ENCODE assay signal across 17 mouse cellular contexts in genomic region chr19:53575296-53576010, GRCm38 (mm10). TPM values are rescaled to one million over a fixed set of nuclear protein-coding genes. Genes with fewer than 3 reads are reported as not detected.
DNase-seq lines count a peak whose midpoint lies in the region; ATAC-seq and TF ChIP-seq lines count a peak whose summit lies in the region.
"Had no signal": no experiment of that assay in that cellular context is flagged by ENCODE, and none has a peak within 500 bp of the region (broad histone marks: within the 10 kb centered on the region; RNA-seq: fewer than 3 reads in every experiment).

No protein-coding gene starts in this region.

- peak overlapping the region; percentile 42 for H3K4me2 ChIP-seq in heart, embryonic 15.5 days
- no peak overlapping the region for H3K4me2 ChIP-seq in lung, embryonic 14.5 days
- H3K4me2 ChIP-seq: forebrain, embryonic 12.5 days; liver, embryonic 13.5 days; midbrain, embryonic 15.5 days had no signal

- H3K79me2 ChIP-seq in MEL (ENCODE audit: control insufficient read depth, insufficient read depth, low read length, poor library complexity), result no peaks in the 10 kb centered on the region

- TF ChIP-seq POLR2A in MEL (IDR thresholded peaks at IDR 0.05; ENCODE audit: control insufficient read depth in 1 of 2, insufficient read depth in 1 of 2, low read depth in 1 of 2, low read length in 2 of 2, poor library complexity in 1 of 2), result no peak

- no peak for TF ChIP-seq EP300 in MEL (IDR thresholded peaks at IDR 0.05; ENCODE audit: low read depth in 1 of 2, low read length in 2 of 2)

- no peak overlapping the region for H3K4me3 ChIP-seq in heart, embryonic 15.5 days
- no peak overlapping the region for H3K4me3 ChIP-seq in lung, embryonic 14.5 days (ENCODE audit: low read depth, low read length)
- no peak overlapping the region for H3K4me3 ChIP-seq in MEL (ENCODE audit: control insufficient read depth in 1 of 2, insufficient read depth in 1 of 2, low read depth in 2 of 2, low read length in 2 of 2)
- H3K4me3 ChIP-seq: forebrain, embryonic 12.5 days; liver, embryonic 13.5 days; midbrain, embryonic 15.5 days had no signal

- no peaks in the 10 kb centered on the region for H3K9me3 ChIP-seq in heart, embryonic 15.5 days (replicated peaks)
- H3K9me3 ChIP-seq in lung, embryonic 14.5 days (ENCODE audit: low read depth, low read length), result no peaks in the 10 kb centered on the region
- no peaks in the 10 kb centered on the region for H3K9me3 ChIP-seq in MEL (replicated peaks; ENCODE audit: insufficient read depth, low read length)
- H3K9me3 ChIP-seq: forebrain, embryonic 12.5 days; liver, embryonic 13.5 days; midbrain, embryonic 15.5 days had no signal

- no peak for TF ChIP-seq RAD21 in MEL (IDR thresholded peaks at IDR 0.05; ENCODE audit: low read depth, low read length)

- no peak for DNase-seq in heart, adult 18-20 months
- DNase-seq in lung, embryonic 14.5 days, result peak; percentile 32
- no peak for DNase-seq in lung, postnatal 10 days
- DNase-seq in ES-CJ7 (ENCODE audit: low read depth, low spot score) (peak; percentile 34), MEL (ENCODE audit: low read depth, low spot score) (peak; percentile 33)
- DNase-seq in embryo, embryonic 10.5 days (ENCODE audit: low spot score), result no peak
- DNase-seq: adrenal gland, adult 2 months; cerebellum, adult 11 months; cerebellum, postnatal 14 days; gastrocnemius, postnatal 25 days; layer of hippocampus, postnatal 36 days; liver, embryonic 13.5 days; thymus, postnatal 14 days had no signal

- no peak for TF ChIP-seq CTCF in lung, embryonic 14.5 days (IDR thresholded peaks at IDR 0.05; ENCODE audit: low read depth)
- no peak for TF ChIP-seq CTCF in MEL (IDR thresholded peaks at IDR 0.05 in 2 of 3, conservative IDR thresholded peaks at IDR 0.05 in 1 of 3; ENCODE audit: control insufficient read depth in 1 of 3, insufficient read depth in 1 of 3, low read depth in 2 of 3, low read length in 3 of 3, poor library complexity in 1 of 3, severe bottlenecking in 1 of 3)

- H3K9ac ChIP-seq in heart, embryonic 15.5 days, result no peak overlapping the region
- no peak overlapping the region for H3K9ac ChIP-seq in lung, embryonic 14.5 days
- H3K9ac ChIP-seq in MEL (ENCODE audit: control insufficient read depth, low read depth, low read length, poor library complexity, severe bottlenecking), result no peak overlapping the region
- H3K9ac ChIP-seq: forebrain, embryonic 12.5 days; liver, embryonic 13.5 days; midbrain, embryonic 15.5 days had no signal

- H3K27ac ChIP-seq in heart, embryonic 15.5 days, result peak overlapping the region; percentile 48
- H3K27ac ChIP-seq in lung, embryonic 14.5 days (ENCODE audit: low read depth), result no peak overlapping the region
- H3K27ac ChIP-seq in MEL (ENCODE audit: control insufficient read depth, low read depth, low read length), result no peak overlapping the region
- H3K27ac ChIP-seq: forebrain, embryonic 12.5 days; liver, embryonic 13.5 days; midbrain, embryonic 15.5 days had no signal

- H3K27me3 ChIP-seq in heart, embryonic 15.5 days, result no peaks in the 10 kb centered on the region
- H3K27me3 ChIP-seq in lung, embryonic 14.5 days (ENCODE audit: insufficient read depth, low read length), result no peaks in the 10 kb centered on the region
- H3K27me3 ChIP-seq in MEL (ENCODE audit: control insufficient read depth in 1 of 2, insufficient read depth in 2 of 2, low read length in 2 of 2), result peaks cover 15 to 17% of the 10 kb centered on the region in 2 experiments
- H3K27me3 ChIP-seq: forebrain, embryonic 12.5 days; liver, embryonic 13.5 days; midbrain, embryonic 15.5 days had no signal

- peaks cover 41% of the 10 kb centered on the region for H3K4me1 ChIP-seq in heart, embryonic 15.5 days (replicated peaks)
- 0 out of 2 replicates have a peak, but pooled peaks cover 5% of the 10 kb centered on the region for H3K4me1 ChIP-seq in lung, embryonic 14.5 days (ENCODE audit: insufficient read depth)
- peaks cover 0 to 8% of the 10 kb centered on the region in 2 experiments; a peak in 1 of 4 replicates for H3K4me1 ChIP-seq in MEL (ENCODE audit: control insufficient read depth in 1 of 2, insufficient read depth in 2 of 2, low read length in 2 of 2)

- ATAC-seq in heart, embryonic 15.5 days (replicated peaks; ENCODE audit: insufficient number of reproducible peaks, insufficient read depth, low FRiP score, low read depth), result no peak
- no peak; the same call in 1 of the 2 replicates for ATAC-seq in lung, embryonic 14.5 days (ENCODE audit: insufficient read depth)
- ATAC-seq: CD4-positive, CD25-positive, alpha-beta regulatory T cell, adult 4 months; midbrain, embryonic 15.5 days had no signal

- 57% methylated on average over 4 of the region's 4 CpGs for WGBS in heart, embryonic 15.5 days
- 63% methylated on average over 4 of the region's 4 CpGs for WGBS in lung, embryonic 14.5 days

- no peaks in the 10 kb centered on the region for H3K36me3 ChIP-seq in heart, embryonic 15.5 days
- H3K36me3 ChIP-seq in lung, embryonic 14.5 days (ENCODE audit: insufficient read depth), result no peaks in the 10 kb centered on the region
- H3K36me3 ChIP-seq in MEL (ENCODE audit: control insufficient read depth in 1 of 2, insufficient read depth in 2 of 2, low read length in 2 of 2), result 0 out of 4 replicates have a peak, but pooled peaks cover 0 to 3% of the 10 kb centered on the region in 2 experiments
- H3K36me3 ChIP-seq: forebrain, embryonic 12.5 days; liver, embryonic 13.5 days; midbrain, embryonic 15.5 days had no signal

TF ChIP-seq in MEL, 35 proteins besides CTCF, POLR2A, EP300 and RAD21:
- TF ChIP-seq ZKSCAN1 (IDR thresholded peaks at IDR 0.05; ENCODE audit: low read depth, low read length), result no peak
- TF ChIP-seq UBTF (IDR thresholded peaks at IDR 0.05; ENCODE audit: borderline replicate concordance, insufficient read depth, low read depth, low read length), result no peak
- no peak for TF ChIP-seq POLR2AphosphoS2 (IDR thresholded peaks at IDR 0.05; ENCODE audit: low read length)
- no peak for TF ChIP-seq SIN3A (IDR thresholded peaks at IDR 0.05; ENCODE audit: low read length)
- no peak for TF ChIP-seq TAL1 (IDR thresholded peaks at IDR 0.05; ENCODE audit: low read length)
- TF ChIP-seq TBP (IDR thresholded peaks at IDR 0.05; ENCODE audit: low read depth, low read length), result no peak
- no peak for TF ChIP-seq MAFK (IDR thresholded peaks at IDR 0.05; ENCODE audit: borderline replicate concordance, low read depth, low read length)
- no peak for TF ChIP-seq RCOR1 (IDR thresholded peaks at IDR 0.05; ENCODE audit: low read depth, low read length)
- no peak for TF ChIP-seq JUND (IDR thresholded peaks at IDR 0.05; ENCODE audit: low read depth, low read length)
- TF ChIP-seq MEF2A (IDR thresholded peaks at IDR 0.05; ENCODE audit: extremely low read depth, insufficient replicate concordance, low read depth, low read length, poor library complexity, severe bottlenecking), result no peak
- no peak for TF ChIP-seq ZNF384 (IDR thresholded peaks at IDR 0.05; ENCODE audit: low read depth, low read length)
- TF ChIP-seq SMC3 (IDR thresholded peaks at IDR 0.05; ENCODE audit: low read depth, low read length), result no peak
- TF ChIP-seq GABPA (IDR thresholded peaks at IDR 0.05; ENCODE audit: low read depth, low read length), result no peak
- no peak for TF ChIP-seq ETS1 (IDR thresholded peaks at IDR 0.05; ENCODE audit: low read depth, low read length)
- TF ChIP-seq NELFE (IDR thresholded peaks at IDR 0.05; ENCODE audit: low read depth, low read length), result no peak
- no peak for TF ChIP-seq USF1 (IDR thresholded peaks at IDR 0.05; ENCODE audit: low read depth, low read length)
- no peak for TF ChIP-seq GATA1 (IDR thresholded peaks at IDR 0.05; ENCODE audit: low read depth, low read length)
- no peak for TF ChIP-seq ZC3H11A (IDR thresholded peaks at IDR 0.05; ENCODE audit: low read depth, low read length)
- no peak for TF ChIP-seq MYC (IDR thresholded peaks at IDR 0.05; ENCODE audit: low read depth, low read length)

RNA-seq across cellular contexts. Expression of gene Nutf2-ps1, which starts 13.4 kb away (rescaled TPM):
- 258 and 274 TPM in 2 replicates for polyA plus RNA-seq in heart, embryonic 15.5 days (2015; fragmentation: Nextera tagmentation; extraction: Ambion mirVana)
- total RNA-seq in heart, adult 18-20 months (2021), result 10 to 100 TPM; 61.0 to 86.5 TPM
- 389 and 445 TPM in 2 replicates for polyA plus RNA-seq in lung, embryonic 14.5 days (2014; fragmentation: Nextera tagmentation; extraction: Ambion mirVana)
- 35.8 and 53.1 TPM in 2 replicates for total RNA-seq in MEL (2012; rRNA removed)
- 100 to 1,000 TPM in 1 of 2 experiments, not detected in 1; 398 TPM for polyA plus RNA-seq in MEL (2012; ENCODE audit: insufficient read depth in 1 of 2, insufficient read length in 2 of 2, low read depth in 1 of 2, low replicate concordance in 2 of 2, missing spikeins in 1 of 2)

RNA-seq across cellular contexts. Expression of gene Smc3, which starts 24.7 kb away (rescaled TPM):
- 37.9 and 38.9 TPM in 2 replicates for polyA plus RNA-seq in heart, embryonic 15.5 days (2015; fragmentation: Nextera tagmentation; extraction: Ambion mirVana)
- total RNA-seq in heart, adult 18-20 months (2021), result 10 to 100 TPM; 20.2 to 22.6 TPM
- 75.0 and 76.1 TPM in 2 replicates for polyA plus RNA-seq in lung, embryonic 14.5 days (2014; fragmentation: Nextera tagmentation; extraction: Ambion mirVana)
- total RNA-seq in MEL (2012; rRNA removed), result 100 and 109 TPM in 2 replicates
- 100 to 1,000 TPM; 118 to 129 TPM for polyA plus RNA-seq in MEL (2012; ENCODE audit: insufficient read depth in 1 of 2, insufficient read length in 2 of 2, low read depth in 1 of 2, low replicate concordance in 2 of 2, missing spikeins in 1 of 2)

RNA-seq across cellular contexts. Expression of gene Dusp5, which starts 46.5 kb away (rescaled TPM):
- 7.4 and 10.4 TPM in 2 replicates for polyA plus RNA-seq in heart, embryonic 15.5 days (2015; fragmentation: Nextera tagmentation; extraction: Ambion mirVana)
- 1 to 10 TPM; 3.3 to 4.2 TPM for total RNA-seq in heart, adult 18-20 months (2021)
- polyA plus RNA-seq in lung, embryonic 14.5 days (2014; fragmentation: Nextera tagmentation; extraction: Ambion mirVana), result 7.3 and 8.9 TPM in 2 replicates
- total RNA-seq in MEL (2012; rRNA removed), result 7.6 and 11.7 TPM in 2 replicates
- 10 to 100 TPM in 1 of 2 experiments, not detected in 1; 13.8 TPM for polyA plus RNA-seq in MEL (2012; ENCODE audit: insufficient read depth in 1 of 2, insufficient read length in 2 of 2, low read depth in 1 of 2, low replicate concordance in 2 of 2, missing spikeins in 1 of 2)

Comparison
In these comparisons a context has a peak if more than half of its experiments do, and no peak if none do; other contexts are left out.
1. DNase-seq: peak in lung, embryonic 14.5 days (single experiment), ES-CJ7 (single experiment) and MEL (single experiment); none in heart, adult 18-20 months (0 of 2), lung, postnatal 10 days (single experiment) and embryo, embryonic 10.5 days (single experiment).